Mouse (Mus musculus) midbrain, embryonic 13.5 days (tissue): ENCODE data around the gene Ncstn. TPM values are rescaled to one million over a fixed set of nuclear protein-coding genes. Genes with fewer than 3 reads are reported as not detected.

Source experiments
- ATAC-seq: fragments of 200-750 bp; cut with Nextera tagmentation; 2 replicates; pipeline ENCODE4 v1.8.0; 2017; ENCODE audit warnings: mild to moderate bottlenecking, moderate TSS enrichment, moderate library complexity
- H3K27ac ChIP-seq: fragments of 300-500 bp; sonication (generic); 2 replicates; pipeline ENCODE4 v1.5.1; 2015; ENCODE audit warnings: inconsistent platforms, mild to moderate bottlenecking, moderate library complexity
- H3K27me3 ChIP-seq: fragments of 300-500 bp; sonication (generic); 2 replicates; pipeline ENCODE4 v1.6.1; 2015; ENCODE audit warnings: mild to moderate bottlenecking, inconsistent platforms
- H3K36me3 ChIP-seq: fragments of 300-500 bp; sonication (generic); 2 replicates; pipeline ENCODE4 v1.6.1; 2015; ENCODE audit warnings: mild to moderate bottlenecking, inconsistent platforms
- H3K4me1 ChIP-seq: fragments of 300-500 bp; sonication (generic); replicated peaks from 2 replicates; pipeline ENCODE4 v1.6.1; 2015; ENCODE audit warnings: inconsistent platforms
- H3K4me2 ChIP-seq: fragments of 300-500 bp; sonication (generic); replicated peaks from 2 replicates; pipeline ENCODE4 v1.6.1; 2015; ENCODE audit warnings: moderate library complexity, mild to moderate bottlenecking, inconsistent platforms
- H3K4me3 ChIP-seq: fragments of 300-500 bp; sonication (generic); replicated peaks from 2 replicates; pipeline ENCODE4 v1.5.1; 2015; ENCODE audit warnings: mild to moderate bottlenecking, inconsistent platforms
- H3K9ac ChIP-seq: fragments of 300-500 bp; sonication (generic); replicated peaks from 2 replicates; pipeline ENCODE4 v1.6.1; 2015; ENCODE audit warnings: mild to moderate bottlenecking, inconsistent platforms
- H3K9me3 ChIP-seq: fragments of 300-500 bp; sonication (generic); 2 replicates; pipeline ENCODE4 v1.6.1; 2016; ENCODE audit warnings: mild to moderate bottlenecking, inconsistent platforms
- WGBS: fragments of 180-500 bp; shearing (Covaris S2); methylation state at CpG from one replicate; pipeline ENCODE4 v1.1.7; 2015; 5-methylcytosine and 5-hydroxymethylcytosine counted together
- polyA plus RNA-seq: library from polyadenylated mRNA; unstranded; fragments of >200 nt; fragmentation: Nextera tagmentation; extraction: Ambion mirVana; gene quantifications from 2 replicates; pipeline ENCODE4 v1.2.1, GENCODE M21; 2015

Ncstn gene
- polyA plus RNA-seq: 126 and 129 TPM in 2 replicates

GRCm38 (mm10) chr1:172082101-172082898 lies at the start of gene Ncstn, which contains the start of gene Copa:
Gene Ncstn, minus strand, starts transcription at chr1:172082795.
Gene Copa, plus strand, starts transcription at chr1:172082529.
- peak; percentile 99 for ATAC-seq
- Histone ChIP-seq H3K4me1 (peaks cover 33% of the 10 kb centered on the region), H3K9me3 (no peaks in the 10 kb centered on the region), H3K27me3 (no peaks in the 10 kb centered on the region), H3K4me2 (peak within 1 kb of the TSS; percentile 88), H3K9ac (peak within 1 kb of the TSS; percentile 83), H3K27ac (peak within 1 kb of the TSS; percentile 85), H3K36me3 (peaks cover 29% of the 10 kb centered on the region), H3K4me3 (peak within 1 kb of the TSS; percentile 71)
- WGBS: under 1% methylated on average over 40 of the region's 40 CpGs

GRCm38 (mm10) chr1:172132319-172132718 lies 49.7 kb upstream of the Ncstn start:
- H3K4me3 ChIP-seq: no peak overlapping the region
- 96% methylated on average over 7 of the region's 7 CpGs for WGBS
- no peak for ATAC-seq
- H3K4me2 ChIP-seq: no peak overlapping the region
- no peak overlapping the region for H3K27ac ChIP-seq
- H3K36me3 ChIP-seq: peaks cover 78% of the 10 kb centered on the region
- H3K27me3 ChIP-seq: no peaks in the 10 kb centered on the region
- H3K4me1 ChIP-seq: peaks cover 11% of the 10 kb centered on the region
- no peak overlapping the region for H3K9ac ChIP-seq
- no peaks in the 10 kb centered on the region for H3K9me3 ChIP-seq

GRCm38 (mm10) chr1:172129780-172130179 lies 47.2 kb upstream of the Ncstn start:
- Histone ChIP-seq H3K27ac (no peak overlapping the region), H3K9ac (no peak overlapping the region), H3K36me3 (peaks cover 63% of the 10 kb centered on the region), H3K4me3 (no peak overlapping the region), H3K4me1 (peaks cover 21% of the 10 kb centered on the region), H3K9me3 (no peaks in the 10 kb centered on the region), H3K27me3 (no peaks in the 10 kb centered on the region), H3K4me2 (no peak overlapping the region)
- no peak for ATAC-seq
- WGBS: 99% methylated on average over 5 of the region's 5 CpGs

DNA sequence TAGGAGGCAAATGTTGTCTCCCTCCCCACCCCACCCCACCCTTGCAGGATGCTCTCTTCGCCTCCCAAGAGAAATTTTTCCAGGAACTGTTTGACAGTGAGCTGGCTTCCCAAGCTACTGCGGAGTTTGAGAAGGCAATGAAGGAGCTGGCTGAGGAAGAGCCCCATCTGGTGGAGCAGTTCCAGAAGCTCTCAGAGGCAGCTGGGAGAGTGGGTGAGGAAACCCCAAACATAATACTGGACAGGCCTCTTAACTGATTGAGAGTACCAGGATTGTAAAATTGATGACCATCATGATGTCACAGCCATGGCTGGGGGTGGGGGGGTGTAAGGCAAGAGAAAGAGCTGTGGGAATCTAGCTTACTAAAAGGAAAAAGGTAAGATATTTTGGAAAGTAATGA lies 46.5 kb upstream of the Ncstn start:
- Histone ChIP-seq H3K4me1 (peaks cover 21% of the 10 kb centered on the region), H3K36me3 (peaks cover 56% of the 10 kb centered on the region), H3K9me3 (no peaks in the 10 kb centered on the region), H3K27me3 (no peaks in the 10 kb centered on the region), H3K27ac (no peak overlapping the region), H3K4me2 (no peak overlapping the region), H3K9ac (no peak overlapping the region), H3K4me3 (no peak overlapping the region)
- 63% methylated on average over 2 of the region's 2 CpGs for WGBS
- no peak for ATAC-seq

DNA sequence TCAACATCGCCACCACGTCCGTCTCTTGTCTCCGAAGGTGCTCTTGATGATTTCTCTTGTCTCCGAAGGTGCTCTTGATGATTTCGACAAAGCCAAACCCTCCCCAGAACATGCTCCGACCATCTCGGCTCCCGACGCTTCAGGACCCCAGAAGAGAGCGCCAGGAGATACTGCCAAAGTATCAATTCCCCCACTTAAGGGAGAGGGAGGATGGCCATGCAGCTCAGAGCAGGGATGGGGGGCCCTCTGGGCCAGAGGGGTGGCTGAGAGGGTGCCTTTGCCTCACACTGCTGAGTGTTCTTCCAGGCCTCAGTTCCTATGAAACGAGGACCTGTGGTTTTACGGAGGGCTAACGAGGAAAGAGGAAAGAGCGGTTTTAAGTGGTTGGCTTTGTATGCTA lies 46.0 kb upstream of the Ncstn start:
- peaks cover 53% of the 10 kb centered on the region for H3K36me3 ChIP-seq
- no peak overlapping the region for H3K27ac ChIP-seq
- no peak overlapping the region for H3K9ac ChIP-seq
- no peaks in the 10 kb centered on the region for H3K9me3 ChIP-seq
- no peak overlapping the region for H3K4me2 ChIP-seq
- no peak overlapping the region for H3K4me3 ChIP-seq
- peaks cover 21% of the 10 kb centered on the region for H3K4me1 ChIP-seq
- WGBS: 94% methylated on average over 15 of the region's 15 CpGs
- no peak for ATAC-seq
- H3K27me3 ChIP-seq: no peaks in the 10 kb centered on the region

DNA sequence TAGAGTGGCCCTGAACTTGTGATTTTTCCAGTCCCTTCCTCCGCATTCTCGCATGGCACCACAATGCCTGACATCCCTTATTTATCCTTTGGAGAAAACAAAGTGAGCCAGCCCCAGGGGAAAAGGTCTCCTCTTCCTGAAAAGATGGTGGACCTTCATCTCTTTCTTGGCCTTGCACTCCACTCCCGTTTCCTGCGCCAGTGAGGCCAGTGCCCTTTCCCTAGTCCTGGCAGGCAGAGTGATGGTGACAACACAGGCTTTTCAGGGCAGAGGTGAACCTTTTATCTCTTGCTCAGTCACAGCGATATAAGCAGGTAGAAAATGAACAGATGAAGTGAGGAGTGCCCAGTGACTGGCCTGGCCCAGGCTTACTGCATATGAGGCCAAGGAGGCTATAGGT lies 44.9 kb upstream of the Ncstn start:
- Histone ChIP-seq H3K36me3 (peaks cover 56% of the 10 kb centered on the region), H3K4me2 (peak overlapping the region; percentile 66), H3K9ac (peak overlapping the region; percentile 85), H3K4me3 (peak overlapping the region; percentile 89), H3K27me3 (no peaks in the 10 kb centered on the region), H3K4me1 (peaks cover 21% of the 10 kb centered on the region), H3K9me3 (no peaks in the 10 kb centered on the region), H3K27ac (no peak overlapping the region)
- 46% methylated on average over 5 of the region's 5 CpGs for WGBS
- ATAC-seq: no peak

DNA sequence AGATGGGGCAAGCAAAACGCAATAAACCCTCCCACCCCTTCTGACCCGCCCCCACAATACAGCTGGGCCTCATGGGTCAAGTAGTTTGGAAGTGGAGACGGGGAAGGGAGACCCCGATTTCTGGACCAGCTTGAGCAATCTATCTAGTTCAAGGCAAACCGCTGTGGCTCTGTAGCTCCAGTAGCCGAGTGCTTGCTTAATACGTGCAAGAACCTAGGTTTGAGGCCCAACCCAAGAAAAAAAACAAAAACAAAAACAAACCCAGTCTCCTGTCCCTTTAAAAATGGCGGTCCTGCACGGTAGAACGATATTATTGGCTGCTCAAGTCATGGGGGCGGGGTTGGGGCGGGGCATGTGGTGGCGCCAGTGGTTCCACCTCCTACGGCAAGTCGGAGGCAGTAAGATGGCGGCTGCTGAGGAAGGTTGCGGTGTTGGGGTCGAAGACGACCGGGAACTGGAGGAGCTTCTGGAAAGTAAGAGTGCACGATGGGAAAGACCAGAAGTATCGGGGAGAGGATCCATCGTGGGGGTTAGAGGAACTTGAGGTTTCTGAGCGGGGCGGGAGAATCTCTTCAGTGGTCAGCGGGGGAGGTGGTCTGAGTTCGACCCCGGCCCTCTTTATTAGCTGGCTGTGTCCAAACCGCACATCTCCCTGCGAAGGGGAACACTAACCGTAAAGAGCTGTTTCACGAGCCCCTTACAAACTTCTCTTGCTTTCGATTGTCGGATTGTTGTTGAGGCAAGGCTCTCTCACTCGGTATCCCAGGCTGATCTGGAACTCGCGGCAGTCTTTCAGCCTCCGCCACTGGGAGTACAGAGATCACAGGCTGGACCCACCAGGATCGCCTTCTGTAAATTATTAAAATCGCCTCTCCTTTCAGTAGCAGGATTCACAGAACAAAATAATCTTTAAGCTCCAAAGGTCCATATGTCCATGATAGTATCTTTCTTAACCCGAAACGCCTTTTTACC lies 44.1 kb upstream of the Ncstn start, which contains the start of gene Pex19:
TSS of gene Pex19 (plus strand) at position 380 of the 972 bp plus-strand sequence.
- Histone ChIP-seq H3K9me3 (no peaks in the 10 kb centered on the region), H3K4me1 (peaks cover 21% of the 10 kb centered on the region), H3K36me3 (peaks cover 56% of the 10 kb centered on the region), H3K4me3 (peak within 1 kb of the TSS; percentile 89), H3K9ac (peak within 1 kb of the TSS; percentile 85), H3K4me2 (peak within 1 kb of the TSS; percentile 76), H3K27ac (no peak within 1 kb of the TSS), H3K27me3 (no peaks in the 10 kb centered on the region)
- ATAC-seq: peak; percentile 97
- WGBS: under 1% methylated on average over 42 of the region's 42 CpGs

GRCm38 (mm10) chr1:172124572-172124971 lies 42.0 kb upstream of the Ncstn start:
- ATAC-seq: no peak
- no peak overlapping the region for H3K9ac ChIP-seq
- no peak overlapping the region for H3K4me2 ChIP-seq
- no peaks in the 10 kb centered on the region for H3K27me3 ChIP-seq
- WGBS: 82% methylated on average over 6 of the region's 6 CpGs
- H3K27ac ChIP-seq: no peak overlapping the region
- H3K9me3 ChIP-seq: no peaks in the 10 kb centered on the region
- H3K36me3 ChIP-seq: peaks cover 56% of the 10 kb centered on the region
- H3K4me1 ChIP-seq: peaks cover 21% of the 10 kb centered on the region
- H3K4me3 ChIP-seq: no peak overlapping the region

DNA sequence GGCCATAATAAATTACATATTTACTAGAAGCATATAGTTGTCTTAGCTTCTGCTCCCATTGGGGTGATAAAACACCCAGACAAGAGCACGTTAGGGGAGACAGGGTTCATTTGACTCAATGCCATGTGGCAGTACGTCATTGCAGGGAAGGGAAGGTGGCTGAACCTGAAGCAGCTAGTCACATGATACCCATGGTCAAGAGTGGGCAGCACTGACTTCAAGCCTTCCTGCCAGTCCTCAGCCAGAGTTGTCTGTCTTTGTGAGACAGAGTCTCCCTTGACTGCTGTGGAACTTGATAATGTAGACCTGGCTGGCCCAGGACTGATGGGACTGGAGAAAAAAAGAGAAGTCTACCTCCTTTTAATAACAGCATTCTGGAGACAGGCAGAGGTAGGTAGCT lies 40.1 kb upstream of the Ncstn start:
- Histone ChIP-seq H3K36me3 (peaks cover 62% of the 10 kb centered on the region), H3K4me2 (no peak overlapping the region), H3K27me3 (no peaks in the 10 kb centered on the region), H3K4me1 (peaks cover 13% of the 10 kb centered on the region), H3K4me3 (no peak overlapping the region), H3K9me3 (no peaks in the 10 kb centered on the region), H3K9ac (no peak overlapping the region), H3K27ac (no peak overlapping the region)
- no peak for ATAC-seq
- 88% methylated on average over 2 of the region's 2 CpGs for WGBS

GRCm38 (mm10) chr1:172119720-172120119 lies 37.1 kb upstream of the Ncstn start:
- no peak overlapping the region for H3K27ac ChIP-seq
- no peak overlapping the region for H3K4me2 ChIP-seq
- 44% methylated on average over 3 of the region's 3 CpGs for WGBS
- H3K4me1 ChIP-seq: no peaks in the 10 kb centered on the region
- peak; percentile 44; the same call in 1 of the 2 replicates for ATAC-seq
- H3K9ac ChIP-seq: no peak overlapping the region
- no peaks in the 10 kb centered on the region for H3K27me3 ChIP-seq
- no peak overlapping the region for H3K4me3 ChIP-seq
- peaks cover 91% of the 10 kb centered on the region for H3K36me3 ChIP-seq
- no peaks in the 10 kb centered on the region for H3K9me3 ChIP-seq

GRCm38 (mm10) chr1:172119100-172119499 lies 36.5 kb upstream of the Ncstn start:
- H3K4me2 ChIP-seq: no peak overlapping the region
- no peak overlapping the region for H3K27ac ChIP-seq
- no peaks in the 10 kb centered on the region for H3K27me3 ChIP-seq
- no peak overlapping the region for H3K9ac ChIP-seq
- no peak for ATAC-seq
- H3K9me3 ChIP-seq: no peaks in the 10 kb centered on the region
- H3K4me1 ChIP-seq: no peaks in the 10 kb centered on the region
- H3K36me3 ChIP-seq: peaks cover 97% of the 10 kb centered on the region
- 92% methylated on average over 6 of the region's 6 CpGs for WGBS
- H3K4me3 ChIP-seq: no peak overlapping the region

DNA sequence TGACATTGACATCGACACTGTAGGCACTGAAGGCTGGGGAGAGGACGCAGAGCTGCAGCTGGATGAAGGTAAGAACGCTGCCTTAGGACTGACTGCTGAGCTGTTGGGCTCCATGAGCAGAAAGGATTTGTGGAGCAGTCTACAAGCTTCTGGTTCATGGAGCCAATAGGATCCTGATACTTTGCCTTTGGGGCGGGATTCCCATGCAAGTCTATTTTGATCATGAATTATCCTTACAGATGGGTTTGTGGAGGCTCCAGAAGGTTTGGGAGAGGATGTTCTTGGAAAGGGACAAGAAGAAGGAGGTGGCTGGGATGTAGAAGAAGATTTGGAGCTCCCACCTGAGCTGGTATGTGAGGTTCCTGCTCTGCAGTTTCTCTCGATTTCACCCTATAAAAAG lies 34.4 kb upstream of the Ncstn start:
- no peaks in the 10 kb centered on the region for H3K9me3 ChIP-seq
- no peak overlapping the region for H3K4me2 ChIP-seq
- WGBS: 94% methylated on average over 5 of the region's 5 CpGs
- no peak overlapping the region for H3K27ac ChIP-seq
- no peak overlapping the region for H3K4me3 ChIP-seq
- no peak overlapping the region for H3K9ac ChIP-seq
- H3K36me3 ChIP-seq: peaks cover 99% of the 10 kb centered on the region
- ATAC-seq: no peak
- no peaks in the 10 kb centered on the region for H3K4me1 ChIP-seq
- no peaks in the 10 kb centered on the region for H3K27me3 ChIP-seq
